Mouse (Mus musculus) ovary, postnatal 10 days (tissue): ENCODE results near the gene Bcl2a1d.
"Not testable (repeated sequence)": the region's sequence is repeated elsewhere in the genome, so short reads cannot be mapped to it uniquely, and the experiment has no call there.

Experiments
- DNase-seq: peaks from one replicate; pipeline ENCODE4 v3.0.0; 2022; ENCODE audit warnings: low spot score

The Bcl2a1d gene

GRCm38 (mm10) chr9:88691307-88691706, 40.4 kb downstream of the Bcl2a1d start:
- not testable (repeated sequence) for DNase-seq

- not testable (repeated sequence) for DNase-seq
These were observed 42.3 kb downstream of the Bcl2a1d start for GRCm38 (mm10) chr9:88689451-88689850.

- DNase-seq, result not testable (repeated sequence)
These were observed 45.0 kb downstream of the Bcl2a1d start for GRCm38 (mm10) chr9:88686719-88687118.
